Mouse (Mus musculus) liver, embryonic 16.5 days (tissue): Measurements from ENCODE around the gene Chn1. TPM values are rescaled to one million over a fixed set of nuclear protein-coding genes. Genes with fewer than 3 reads are reported as not detected.

Experiments
- ATAC-seq: fragments of 200-750 bp; cut with Nextera tagmentation; 2 replicates; pipeline ENCODE4 v1.8.0; 2017; ENCODE audit warnings: low read depth, mild to moderate bottlenecking, moderate number of reproducible peaks, moderate library complexity
- H3K27ac ChIP-seq: fragments of 300-500 bp; sonication (generic); 2 replicates; pipeline ENCODE4 v1.5.1; 2014; ENCODE audit warnings: mild to moderate bottlenecking, low read length
- H3K27me3 ChIP-seq: fragments of 300-500 bp; sonication (generic); 2 replicates; pipeline ENCODE4 v1.6.1; 2014; ENCODE audit warnings: low read depth, low read length, mixed read lengths; ENCODE audit not compliant: control insufficient read depth, insufficient read depth
- H3K36me3 ChIP-seq: fragments of 300-500 bp; sonication (generic); 2 replicates; pipeline ENCODE4 v1.6.1; 2014; ENCODE audit warnings: mild to moderate bottlenecking; ENCODE audit not compliant: control insufficient read depth, insufficient read depth
- H3K4me1 ChIP-seq: fragments of 300-500 bp; sonication (generic); 2 replicates; pipeline ENCODE4 v1.6.1; 2014; ENCODE audit warnings: low read depth, low read length, mixed read lengths; ENCODE audit not compliant: control insufficient read depth
- H3K4me2 ChIP-seq: fragments of 300-500 bp; sonication (generic); 2 replicates; pipeline ENCODE4 v1.6.1; 2014; ENCODE audit warnings: low read depth, low read length, mixed read lengths
- H3K4me3 ChIP-seq: fragments of 300-500 bp; sonication (generic); 2 replicates; pipeline ENCODE4 v1.5.1; 2014; ENCODE audit warnings: low read depth, mild to moderate bottlenecking, low read length
- H3K9ac ChIP-seq: fragments of 300-500 bp; sonication (generic); 2 replicates; pipeline ENCODE4 v1.6.1; 2014; ENCODE audit warnings: low read depth, low read length
- H3K9me3 ChIP-seq: fragments of 300-500 bp; sonication (generic); replicated peaks from 2 replicates; pipeline ENCODE4 v1.6.1; 2016; ENCODE audit warnings: low read length; ENCODE audit not compliant: control insufficient read depth
- WGBS: fragments of 180-500 bp; shearing (Covaris S2); extraction: QIAGEN DNeasy Blood & Tissue Kit; methylation state at CpG from one replicate; pipeline ENCODE4 v1.1.7; 2014; ENCODE audit not compliant: insufficient replicate concordance; 5-methylcytosine and 5-hydroxymethylcytosine counted together
- polyA plus RNA-seq: library from polyadenylated mRNA; unstranded; fragments of >200 nt; fragmentation: Nextera tagmentation; extraction: Ambion mirVana; gene quantifications from 2 replicates; pipeline ENCODE4 v1.2.1, GENCODE M21; 2015

Gene Chn1
- polyA plus RNA-seq, 1 experiment from 2014 or later, result 0.33 TPM

DNA sequence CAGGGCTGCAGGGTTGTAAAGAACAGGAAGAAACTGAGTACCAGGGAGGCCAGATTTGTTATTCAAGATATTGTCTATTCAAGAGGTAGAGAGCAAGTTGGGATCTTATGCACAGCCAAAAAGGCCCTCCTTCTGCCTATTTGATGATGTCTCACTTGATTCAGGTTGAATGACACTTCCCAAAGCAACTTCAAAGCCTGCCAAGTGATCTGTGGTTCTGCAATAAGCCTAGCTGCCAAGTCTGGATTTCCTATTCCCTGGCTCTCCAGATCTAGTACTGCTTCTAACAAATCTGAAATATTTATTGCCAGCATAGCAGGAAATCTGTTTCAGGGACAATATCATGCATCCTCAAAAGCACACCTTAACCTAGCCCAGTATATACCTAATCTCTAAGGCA is 62.7 kb downstream of the Chn1 start:
- Histone ChIP-seq H3K4me2 (no peak overlapping the region), H3K36me3 (no peaks in the 10 kb centered on the region), H3K4me3 (no peak overlapping the region), H3K27me3 (no peaks in the 10 kb centered on the region), H3K4me1 (no peaks in the 10 kb centered on the region), H3K9me3 (no peaks in the 10 kb centered on the region), H3K9ac (no peak overlapping the region), H3K27ac (no peak overlapping the region)
- ATAC-seq, result no peak

DNA sequence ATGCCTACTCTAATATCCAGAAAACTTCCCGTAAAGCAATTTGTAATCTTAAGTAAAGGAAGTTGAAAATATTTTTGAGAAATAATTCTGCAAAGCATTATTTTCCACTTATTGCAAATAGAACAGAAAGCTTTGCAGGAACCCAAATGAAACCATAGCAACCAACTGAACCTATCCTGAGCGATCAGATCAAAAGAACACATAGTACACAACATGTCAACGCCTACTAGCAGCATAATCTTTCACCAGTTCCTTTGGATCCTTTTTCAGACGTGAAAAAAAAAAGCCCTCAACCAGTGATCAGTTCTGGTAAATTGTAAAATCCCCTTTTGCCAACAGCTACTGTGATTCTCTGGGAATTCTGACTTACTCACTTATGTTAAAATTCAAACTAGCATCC is 82.1 kb downstream of the Chn1 start:
- no peak overlapping the region for H3K4me2 ChIP-seq
- H3K36me3 ChIP-seq, result no peaks in the 10 kb centered on the region
- H3K9ac ChIP-seq, result no peak overlapping the region
- H3K27me3 ChIP-seq, result no peaks in the 10 kb centered on the region
- no peaks in the 10 kb centered on the region for H3K4me1 ChIP-seq
- no peak for ATAC-seq
- no peaks in the 10 kb centered on the region for H3K9me3 ChIP-seq
- no peak overlapping the region for H3K4me3 ChIP-seq
- 46% methylated on average over 4 of the region's 4 CpGs for WGBS
- no peak overlapping the region for H3K27ac ChIP-seq

DNA sequence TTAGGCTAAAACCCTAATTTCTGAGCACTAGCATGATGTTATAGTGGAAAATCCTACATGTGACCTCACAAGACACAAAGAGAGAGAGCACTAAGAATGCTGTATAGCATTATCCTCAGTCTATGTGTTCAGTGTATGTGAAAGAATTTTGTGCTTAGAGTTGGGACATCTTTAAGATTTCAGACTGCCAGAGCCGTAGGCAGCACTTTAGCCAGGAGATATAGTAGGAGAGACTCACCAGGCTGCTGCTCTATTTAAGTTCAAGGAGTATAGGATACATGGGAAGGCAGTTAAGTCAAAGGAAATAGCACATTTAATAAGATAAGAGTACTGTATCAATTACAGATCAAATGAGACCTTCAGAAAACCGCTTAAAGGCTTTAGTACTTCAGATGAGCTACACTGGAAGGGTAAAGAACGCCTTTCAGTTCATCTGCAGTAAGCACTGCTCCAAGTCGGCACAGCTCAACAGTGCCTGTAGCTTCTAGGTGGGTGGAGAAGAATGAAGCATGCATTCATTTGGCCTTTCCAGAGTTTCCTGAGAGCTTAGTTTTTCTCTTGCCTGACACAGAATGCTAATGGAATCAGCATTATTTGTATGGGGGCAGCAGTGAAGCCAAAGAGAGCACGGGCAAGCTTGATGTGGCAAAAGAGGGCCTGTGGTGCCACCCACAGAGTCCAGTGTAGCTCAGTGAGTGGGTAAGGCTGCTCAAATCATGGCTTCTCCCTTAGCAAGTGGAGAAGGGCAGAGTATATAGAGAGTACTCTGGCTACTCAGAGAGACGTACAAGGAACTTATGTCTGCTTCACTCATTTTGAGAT is 84.2 kb downstream of the Chn1 start:
- Histone ChIP-seq H3K4me3 (no peak overlapping the region), H3K4me2 (no peak overlapping the region), H3K36me3 (no peaks in the 10 kb centered on the region), H3K4me1 (no peaks in the 10 kb centered on the region), H3K9ac (no peak overlapping the region), H3K9me3 (no peaks in the 10 kb centered on the region), H3K27ac (no peak overlapping the region), H3K27me3 (no peaks in the 10 kb centered on the region)
- 60% methylated on average over 6 of the region's 6 CpGs for WGBS
- no peak for ATAC-seq

DNA sequence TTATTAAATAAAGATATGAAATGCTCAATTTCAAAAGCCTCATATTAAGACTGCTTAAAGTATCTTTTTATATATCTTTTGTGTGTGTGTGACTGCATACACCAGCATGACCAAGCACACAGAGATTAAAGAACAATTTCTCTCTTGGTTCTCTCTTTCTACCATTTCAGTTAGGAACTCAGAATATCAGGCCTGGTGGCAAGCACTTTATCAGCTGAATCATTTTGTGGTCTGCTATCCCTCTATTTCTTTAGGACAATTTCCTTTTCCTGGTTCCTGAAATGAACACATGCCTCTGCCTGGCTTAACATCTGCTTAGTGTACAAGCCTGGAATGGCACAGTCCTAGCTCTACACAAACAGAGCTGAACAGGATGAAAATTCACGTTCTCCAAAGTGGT is 92.6 kb downstream of the Chn1 start:
- no peak for ATAC-seq
- Histone ChIP-seq H3K9ac (no peak overlapping the region), H3K27ac (no peak overlapping the region), H3K27me3 (no peaks in the 10 kb centered on the region), H3K9me3 (no peaks in the 10 kb centered on the region), H3K4me1 (no peaks in the 10 kb centered on the region), H3K4me2 (no peak overlapping the region), H3K4me3 (no peak overlapping the region), H3K36me3 (no peaks in the 10 kb centered on the region)
- 22% methylated on average over 1 of the region's 1 CpGs for WGBS

DNA sequence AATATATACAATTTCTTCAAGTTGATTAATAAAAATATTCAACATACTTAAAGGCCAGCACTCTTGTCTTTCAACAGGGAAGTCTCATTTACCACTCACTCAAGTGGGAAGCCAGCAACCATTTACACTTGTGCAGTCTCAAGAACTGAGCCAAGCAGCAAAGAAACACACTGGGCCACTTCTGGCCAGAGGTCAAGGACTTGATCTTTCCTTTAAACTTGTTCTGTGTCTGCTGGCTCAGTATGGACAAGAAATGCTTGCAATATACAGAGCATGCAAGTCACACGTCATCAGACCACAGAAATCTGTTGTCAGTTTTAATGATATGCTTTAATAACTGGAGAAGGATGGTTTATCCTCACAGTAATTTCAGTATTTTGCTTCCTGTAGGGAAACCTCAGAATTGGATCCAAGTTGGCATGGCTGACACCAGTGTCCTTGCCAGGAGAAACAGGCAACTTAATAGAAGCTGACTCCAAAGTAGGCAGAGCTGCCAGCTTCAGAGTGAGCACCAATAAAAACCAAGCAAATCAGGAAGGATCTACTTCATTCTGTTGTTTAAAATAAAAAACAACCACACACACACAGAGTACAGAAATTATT is 94.6 kb downstream of the Chn1 start:
- Histone ChIP-seq H3K4me2 (no peak overlapping the region), H3K9ac (no peak overlapping the region), H3K27ac (no peak overlapping the region), H3K36me3 (no peaks in the 10 kb centered on the region), H3K4me3 (no peak overlapping the region), H3K9me3 (no peaks in the 10 kb centered on the region), H3K27me3 (no peaks in the 10 kb centered on the region), H3K4me1 (no peaks in the 10 kb centered on the region)
- no peak for ATAC-seq
- WGBS, result 51% methylated on average over 1 of the region's 1 CpGs

DNA sequence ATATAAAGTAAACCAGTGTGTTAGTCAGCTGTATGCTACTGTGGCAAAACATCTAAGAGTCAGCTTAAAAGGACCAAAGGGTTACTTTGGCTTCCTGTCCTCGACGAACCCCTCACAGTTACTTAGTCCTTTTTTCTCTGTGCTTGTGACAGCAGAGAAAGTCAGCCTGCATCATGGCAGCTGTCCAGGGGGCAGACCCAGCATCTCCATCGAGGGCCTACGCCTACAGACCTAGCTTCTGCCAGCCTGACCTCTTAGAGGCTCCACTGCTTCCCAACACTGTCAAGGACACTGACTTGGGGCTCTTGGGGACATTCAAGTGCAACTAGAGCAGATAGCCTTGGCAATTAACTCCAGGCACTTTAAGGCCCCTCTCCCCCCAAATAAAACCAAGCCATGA is 106.5 kb downstream of the Chn1 start:
- no peak overlapping the region for H3K27ac ChIP-seq
- H3K9ac ChIP-seq, result no peak overlapping the region
- 42% methylated on average over 4 of the region's 4 CpGs for WGBS
- no peak for ATAC-seq
- H3K4me3 ChIP-seq, result no peak overlapping the region
- no peaks in the 10 kb centered on the region for H3K9me3 ChIP-seq
- no peaks in the 10 kb centered on the region for H3K36me3 ChIP-seq
- H3K4me1 ChIP-seq, result no peaks in the 10 kb centered on the region
- H3K27me3 ChIP-seq, result no peaks in the 10 kb centered on the region
- H3K4me2 ChIP-seq, result no peak overlapping the region

DNA sequence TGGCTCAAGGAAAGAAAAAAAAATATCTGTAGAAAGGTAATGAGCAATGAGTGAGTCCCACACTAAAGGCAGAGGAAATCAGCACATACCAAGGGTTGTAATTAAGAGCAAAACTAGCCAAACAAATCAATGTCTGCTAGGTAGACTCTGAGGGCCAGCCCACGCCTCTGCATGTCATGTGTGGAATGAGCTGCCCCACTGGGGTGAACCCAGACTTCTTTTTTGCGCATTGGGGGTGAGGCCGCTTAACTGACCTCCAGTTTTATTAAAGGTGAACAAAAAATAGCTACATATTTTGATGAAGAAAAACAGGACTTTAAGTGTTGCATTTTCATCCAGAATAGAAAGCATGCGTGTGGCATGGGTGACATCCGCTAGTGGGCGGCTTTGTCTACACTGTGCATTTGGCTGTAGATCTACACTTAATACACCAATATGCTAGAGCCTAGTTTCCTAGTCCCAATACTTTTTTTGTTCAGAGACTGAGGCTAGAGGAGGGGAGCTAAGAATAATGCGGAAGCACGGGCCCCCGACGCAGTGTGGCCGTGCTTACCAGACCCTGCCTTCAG is 114.5 kb downstream of the Chn1 start:
- no peaks in the 10 kb centered on the region for H3K27me3 ChIP-seq
- no peak overlapping the region for H3K4me3 ChIP-seq
- ATAC-seq, result no peak
- no peaks in the 10 kb centered on the region for H3K4me1 ChIP-seq
- 78% methylated on average over 11 of the region's 11 CpGs for WGBS
- no peaks in the 10 kb centered on the region for H3K9me3 ChIP-seq
- no peaks in the 10 kb centered on the region for H3K36me3 ChIP-seq
- no peak overlapping the region for H3K9ac ChIP-seq
- no peak overlapping the region for H3K4me2 ChIP-seq
- no peak overlapping the region for H3K27ac ChIP-seq

DNA sequence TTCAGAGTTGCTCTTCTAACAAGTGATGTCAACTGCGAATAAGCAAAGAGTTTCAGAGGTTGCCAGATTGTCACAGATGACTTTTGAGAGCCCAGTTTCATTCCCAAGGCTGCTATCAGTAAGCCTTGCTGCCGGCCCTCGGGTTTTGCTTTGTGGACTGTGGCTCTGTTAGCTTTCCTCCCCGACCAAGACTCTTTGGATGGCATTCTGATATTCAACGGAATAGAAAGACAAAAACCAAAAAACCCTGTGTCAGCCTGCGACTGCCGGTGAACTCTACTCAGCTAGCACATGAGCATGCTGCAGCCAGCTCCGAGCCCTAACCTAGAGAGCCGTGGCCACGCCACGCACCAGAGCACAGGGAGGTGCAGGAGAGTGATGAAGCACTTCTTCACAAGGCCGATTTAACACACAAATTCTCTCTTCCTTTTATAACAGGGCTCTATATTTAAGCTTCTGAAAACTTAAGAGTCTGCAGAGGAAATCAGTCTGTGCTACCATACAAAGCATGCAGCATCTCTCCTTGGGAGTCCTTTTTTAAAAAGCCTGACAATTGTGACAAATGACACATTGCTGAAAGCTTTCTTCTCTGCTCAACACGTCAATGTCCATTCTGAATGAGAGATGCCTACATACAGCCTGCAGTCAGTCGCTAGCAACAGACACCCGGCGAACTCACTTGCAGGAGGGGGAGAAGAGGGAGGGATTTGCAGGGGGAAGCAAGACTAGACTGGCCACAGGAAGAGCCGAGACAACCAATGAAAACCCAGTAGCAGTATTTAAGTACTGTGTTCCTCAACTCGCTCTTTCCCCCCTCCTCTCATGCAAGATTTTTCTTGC is 115.2 kb downstream of the Chn1 start:
- no peak overlapping the region for H3K4me2 ChIP-seq
- WGBS, result 40% methylated on average over 18 of the region's 18 CpGs
- H3K4me3 ChIP-seq, result no peak overlapping the region

More for the DNA sequence above, 115.2 kb downstream of the Chn1 start:
- H3K27me3 ChIP-seq, result no peaks in the 10 kb centered on the region
- no peaks in the 10 kb centered on the region for H3K9me3 ChIP-seq
- H3K27ac ChIP-seq, result no peak overlapping the region
- no peak for ATAC-seq
- no peaks in the 10 kb centered on the region for H3K36me3 ChIP-seq
- H3K9ac ChIP-seq, result no peak overlapping the region
- no peaks in the 10 kb centered on the region for H3K4me1 ChIP-seq
